Mouse (Mus musculus) intestine, embryonic 14.5 days (tissue): ENCODE measurements around the gene Spns3. TPM values are rescaled to one million over a fixed set of nuclear protein-coding genes. Genes with fewer than 3 reads are reported as not detected.

Experiments
- ATAC-seq: fragments of 200-750 bp; cut with Nextera tagmentation; replicated peaks from 2 replicates; pipeline ENCODE4 v1.8.0; 2017; ENCODE audit warnings: low read depth, moderate number of reproducible peaks, moderate TSS enrichment, moderate library complexity; ENCODE audit not compliant: low FRiP score, low TSS enrichment
- DNase-seq: peaks from one replicate; pipeline ENCODE4 v3.0.0-alpha.2; 2018; ENCODE audit warnings: low spot score
- H3K27ac ChIP-seq: fragments of 300-500 bp; sonication (generic); 2 replicates; pipeline ENCODE4 v1.5.1; 2014; ENCODE audit warnings: low read depth, mild to moderate bottlenecking, control low read depth
- H3K27me3 ChIP-seq: fragments of 300-500 bp; sonication (generic); replicated peaks from 2 replicates; pipeline ENCODE4 v1.6.1; 2014; ENCODE audit warnings: low read length, control low read depth; ENCODE audit not compliant: control insufficient read depth, insufficient read depth
- H3K36me3 ChIP-seq: fragments of 300-500 bp; sonication (generic); 2 replicates; pipeline ENCODE4 v1.6.1; 2014; ENCODE audit warnings: low read length, control low read depth; ENCODE audit not compliant: control insufficient read depth, insufficient read depth
- H3K4me1 ChIP-seq: fragments of 300-500 bp; sonication (generic); replicated peaks from 2 replicates; pipeline ENCODE4 v1.6.1; 2014; ENCODE audit warnings: low read length, control low read depth, mixed read lengths; ENCODE audit not compliant: control insufficient read depth, insufficient read depth
- H3K4me2 ChIP-seq: fragments of 300-500 bp; sonication (generic); 2 replicates; pipeline ENCODE4 v1.6.1; 2014; ENCODE audit warnings: low read length
- H3K4me3 ChIP-seq: fragments of 300-500 bp; sonication (generic); 2 replicates; pipeline ENCODE4 v1.5.1; 2014; ENCODE audit warnings: low read depth, low read length, control low read depth, mixed read lengths
- H3K9ac ChIP-seq: fragments of 300-500 bp; sonication (generic); 2 replicates; pipeline ENCODE4 v1.6.1; 2014; ENCODE audit warnings: mild to moderate bottlenecking, low read length
- H3K9me3 ChIP-seq: fragments of 300-500 bp; sonication (generic); 2 replicates; pipeline ENCODE4 v1.6.1; 2016; ENCODE audit warnings: low read length, control low read depth; ENCODE audit not compliant: control insufficient read depth
- WGBS: fragments of 180-500 bp; shearing (Covaris S2); extraction: QIAGEN DNeasy Blood & Tissue Kit; methylation state at CpG from one replicate; pipeline ENCODE4 v1.1.7; 2014; 5-methylcytosine and 5-hydroxymethylcytosine counted together
- polyA plus RNA-seq: library from polyadenylated mRNA; unstranded; fragments of >200 nt; fragmentation: Nextera tagmentation; extraction: Ambion mirVana; gene quantifications from 2 replicates; pipeline ENCODE4 v1.2.1, GENCODE M21; 2014

The Spns3 gene
- polyA plus RNA-seq, 1 experiment from 2014 or later = 0.15 TPM

- no peak overlapping the region for H3K4me3 ChIP-seq
- WGBS = 68% methylated on average over 7 of the region's 7 CpGs
These were observed 16.0 kb upstream of the Spns3 start for GRCm38 (mm10) chr11:72566304-72566703.

GRCm38 (mm10) chr11:72564232-72564807, 14.0 kb upstream of the Spns3 start:
- H3K27me3 ChIP-seq = no peaks in the 10 kb centered on the region
- DNase-seq (peak; percentile 60), ATAC-seq (no peak)
- H3K4me3 ChIP-seq = no peak overlapping the region
- H3K4me2 ChIP-seq = no peak overlapping the region
- H3K9ac ChIP-seq = no peak overlapping the region
- H3K4me1 ChIP-seq = no peaks in the 10 kb centered on the region
- no peak overlapping the region for H3K27ac ChIP-seq
- 26% methylated on average over 6 of the region's 6 CpGs for WGBS
- H3K9me3 ChIP-seq = no peaks in the 10 kb centered on the region
- H3K36me3 ChIP-seq = no peaks in the 10 kb centered on the region

More at GRCm38 (mm10) chr11:72566304-72566703, 16.0 kb upstream of the Spns3 start:
- Histone ChIP-seq H3K36me3 (no peaks in the 10 kb centered on the region), H3K4me1 (no peaks in the 10 kb centered on the region), H3K27ac (no peak overlapping the region), H3K9me3 (no peaks in the 10 kb centered on the region), H3K4me2 (no peak overlapping the region), H3K27me3 (0 out of 2 replicates have a peak, but pooled peaks cover 4% of the 10 kb centered on the region), H3K9ac (no peak overlapping the region)
- DNase-seq (no peak), ATAC-seq (no peak)

- H3K27me3 ChIP-seq = no peaks in the 10 kb centered on the region
- 65% methylated on average over 3 of the region's 3 CpGs for WGBS
These were observed 10.4 kb upstream of the Spns3 start for GRCm38 (mm10) chr11:72560661-72561060.

GRCm38 (mm10) chr11:72558155-72558554, 7.8 kb upstream of the Spns3 start:
- no peak overlapping the region for H3K4me3 ChIP-seq
- no peaks in the 10 kb centered on the region for H3K36me3 ChIP-seq
- H3K4me1 ChIP-seq = no peaks in the 10 kb centered on the region
- no peak overlapping the region for H3K27ac ChIP-seq
- no peaks in the 10 kb centered on the region for H3K27me3 ChIP-seq
- H3K9me3 ChIP-seq = no peaks in the 10 kb centered on the region
- ATAC-seq (no peak), DNase-seq (no peak)
- no peak overlapping the region for H3K9ac ChIP-seq
- no peak overlapping the region for H3K4me2 ChIP-seq
- 74% methylated on average over 5 of the region's 5 CpGs for WGBS

More at GRCm38 (mm10) chr11:72560661-72561060, 10.4 kb upstream of the Spns3 start:
- Histone ChIP-seq H3K9ac (no peak overlapping the region), H3K27ac (no peak overlapping the region), H3K4me1 (no peaks in the 10 kb centered on the region), H3K4me3 (no peak overlapping the region), H3K36me3 (no peaks in the 10 kb centered on the region), H3K9me3 (no peaks in the 10 kb centered on the region), H3K4me2 (no peak overlapping the region)
- DNase-seq (no peak), ATAC-seq (no peak)

- no peaks in the 10 kb centered on the region for H3K4me1 ChIP-seq
- no peaks in the 10 kb centered on the region for H3K36me3 ChIP-seq
- H3K9ac ChIP-seq = no peak overlapping the region
- no peak overlapping the region for H3K4me3 ChIP-seq
- ATAC-seq (no peak), DNase-seq (no peak)
- no peak overlapping the region for H3K27ac ChIP-seq
- H3K4me2 ChIP-seq = no peak overlapping the region
- 60% methylated on average over 2 of the region's 2 CpGs for WGBS
- H3K27me3 ChIP-seq = no peaks in the 10 kb centered on the region
- no peaks in the 10 kb centered on the region for H3K9me3 ChIP-seq
These were observed 6.6 kb upstream of the Spns3 start for GRCm38 (mm10) chr11:72556953-72557352.

GRCm38 (mm10) chr11:72556470-72556869, 6.2 kb upstream of the Spns3 start:
- no peak overlapping the region for H3K27ac ChIP-seq
- H3K4me3 ChIP-seq = no peak overlapping the region
- H3K9me3 ChIP-seq = no peaks in the 10 kb centered on the region
- ATAC-seq = no peak
- H3K4me2 ChIP-seq = no peak overlapping the region
- DNase-seq = no peak
- H3K9ac ChIP-seq = no peak overlapping the region
- H3K27me3 ChIP-seq = no peaks in the 10 kb centered on the region
- 92% methylated on average over 4 of the region's 4 CpGs for WGBS
- no peaks in the 10 kb centered on the region for H3K36me3 ChIP-seq
- H3K4me1 ChIP-seq = no peaks in the 10 kb centered on the region

- Histone ChIP-seq H3K9ac (no peak overlapping the region), H3K4me3 (no peak overlapping the region), H3K9me3 (no peaks in the 10 kb centered on the region), H3K27ac (no peak overlapping the region), H3K4me2 (no peak overlapping the region), H3K4me1 (no peaks in the 10 kb centered on the region), H3K36me3 (no peaks in the 10 kb centered on the region), H3K27me3 (no peaks in the 10 kb centered on the region)
- no peak for ATAC-seq
- DNase-seq = no peak
- WGBS = 50% methylated on average over 7 of the region's 7 CpGs
These were observed 1.3 kb upstream of the Spns3 start for GRCm38 (mm10) chr11:72551531-72552105.

GRCm38 (mm10) chr11:72547181-72547580, 3.1 kb downstream of the Spns3 start:
- Histone ChIP-seq H3K4me2 (no peak overlapping the region), H3K36me3 (no peaks in the 10 kb centered on the region), H3K4me3 (no peak overlapping the region), H3K9ac (no peak overlapping the region), H3K9me3 (no peaks in the 10 kb centered on the region), H3K4me1 (no peaks in the 10 kb centered on the region), H3K27me3 (no peaks in the 10 kb centered on the region), H3K27ac (no peak overlapping the region)
- 68% methylated on average over 3 of the region's 3 CpGs for WGBS
- ATAC-seq (no peak), DNase-seq (no peak)

- Histone ChIP-seq H3K4me1 (no peaks in the 10 kb centered on the region), H3K27ac (no peak overlapping the region), H3K36me3 (no peaks in the 10 kb centered on the region), H3K4me3 (no peak overlapping the region), H3K9me3 (no peaks in the 10 kb centered on the region), H3K9ac (no peak overlapping the region), H3K27me3 (no peaks in the 10 kb centered on the region), H3K4me2 (no peak overlapping the region)
- ATAC-seq (no peak), DNase-seq (no peak)
- WGBS = 63% methylated on average over 7 of the region's 7 CpGs
These were observed 5.6 kb downstream of the Spns3 start for GRCm38 (mm10) chr11:72544716-72545115.
